Mouse (Mus musculus) layer of hippocampus, adult 8-10 months (tissue): ENCODE measurements around the gene Med27. TPM values are rescaled to one million over a fixed set of nuclear protein-coding genes. Genes with fewer than 3 reads are reported as not detected.

Source experiments
- DNase-seq, 2 experiments: peaks; one replicate each; pipeline ENCODE4 v3.0.0; 2022; ENCODE audit warnings: low spot score in 2 of 2
- total RNA-seq, 4 experiments: library from RNA; stranded (reverse); gene quantifications; 2 replicates each; pipeline ENCODE4 v1.2.4; 2022

Gene Med27
- 10 to 100 TPM; 45.1 to 52.5 (median 49.0) TPM for total RNA-seq

- DNase-seq, result peak; percentile 96 to 97
These were observed at the start of gene Med27 for GRCm38 (mm10) chr2:29346629-29347271. Gene Med27, plus strand, starts transcription at chr2:29346819.

GRCm38 (mm10) chr2:29309966-29310365 lies 36.7 kb upstream of the Med27 start:
- no peak for DNase-seq

GRCm38 (mm10) chr2:29312058-29312457 lies 34.6 kb upstream of the Med27 start:
- DNase-seq, result no peak

- no peak for DNase-seq
These were observed 28.6 kb upstream of the Med27 start for GRCm38 (mm10) chr2:29317906-29318470.

- no peak for DNase-seq
These were observed 28.0 kb upstream of the Med27 start for GRCm38 (mm10) chr2:29318596-29318995.

- DNase-seq, result peak; percentile 37 to 41
These were observed 26.3 kb upstream of the Med27 start for GRCm38 (mm10) chr2:29320229-29320751.

GRCm38 (mm10) chr2:29320780-29321179 lies 25.8 kb upstream of the Med27 start:
- no peak for DNase-seq

GRCm38 (mm10) chr2:29324456-29324855 lies 22.2 kb upstream of the Med27 start:
- no peak for DNase-seq

- DNase-seq, result no peak
These were observed 16.1 kb upstream of the Med27 start for GRCm38 (mm10) chr2:29330471-29330870.

- no peak for DNase-seq
These were observed 8.2 kb upstream of the Med27 start for GRCm38 (mm10) chr2:29338396-29338795.

GRCm38 (mm10) chr2:29358696-29359375 lies 12.2 kb downstream of the Med27 start:
- DNase-seq, result no peak

- DNase-seq, result no peak
These were observed 14.3 kb downstream of the Med27 start for GRCm38 (mm10) chr2:29360956-29361355.

GRCm38 (mm10) chr2:29365000-29365695 lies 18.5 kb downstream of the Med27 start:
- DNase-seq, result no peak

GRCm38 (mm10) chr2:29368730-29369129 lies 22.1 kb downstream of the Med27 start:
- DNase-seq, result no peak

GRCm38 (mm10) chr2:29372176-29372575 lies 25.6 kb downstream of the Med27 start:
- DNase-seq, result no peak

- DNase-seq, result no peak
These were observed 35.1 kb downstream of the Med27 start for GRCm38 (mm10) chr2:29381683-29382082.

GRCm38 (mm10) chr2:29382583-29382982 lies 36.0 kb downstream of the Med27 start:
- DNase-seq, result no peak

- no peak for DNase-seq
These were observed 36.5 kb downstream of the Med27 start for GRCm38 (mm10) chr2:29383133-29383532.

- DNase-seq, result no peak
These were observed 38.8 kb downstream of the Med27 start for GRCm38 (mm10) chr2:29385405-29385804.

- no peak for DNase-seq
These were observed 40.6 kb downstream of the Med27 start for GRCm38 (mm10) chr2:29387268-29387667.

- DNase-seq, result peak; percentile 50 to 56
These were observed 42.3 kb downstream of the Med27 start for GRCm38 (mm10) chr2:29388937-29389336.

GRCm38 (mm10) chr2:29391086-29391485 lies 44.5 kb downstream of the Med27 start:
- DNase-seq, result no peak
